Mouse (Mus musculus): ENCODE measurements around the gene Abcg1. TPM values are rescaled to one million over a fixed set of nuclear protein-coding genes. Genes with fewer than 3 reads are reported as not detected.

The Abcg1 gene
- polyA plus RNA-seq, 1 experiment from 2014 or later: 9.6 TPM

DNA sequence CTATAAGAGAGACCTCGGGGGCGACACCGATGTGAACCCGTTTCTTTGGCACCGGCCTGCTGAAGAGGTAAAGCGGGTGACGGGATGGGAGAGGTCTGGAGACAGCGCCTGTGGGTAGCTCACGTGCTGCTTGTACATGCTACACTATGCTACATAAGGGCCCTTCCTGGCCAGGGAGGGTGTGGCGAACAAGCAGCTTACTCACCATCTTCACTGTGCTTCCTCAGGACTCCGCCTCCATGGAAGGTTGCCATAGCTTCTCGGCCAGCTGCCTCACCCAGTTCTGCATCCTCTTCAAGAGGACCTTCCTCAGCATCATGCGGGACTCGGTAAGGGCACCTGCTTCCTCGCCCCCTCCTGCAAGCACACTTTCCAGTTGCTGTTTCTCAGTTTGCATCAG, 50.9 kb downstream of the Abcg1 start:
- H3K9me3 ChIP-seq (ENCODE audit: low read depth, low read length): no peaks in the 10 kb centered on the region
- H3K4me2 ChIP-seq: no peak overlapping the region
- no peak overlapping the region for H3K9ac ChIP-seq
- H3K36me3 ChIP-seq (ENCODE audit: insufficient read depth): no peaks in the 10 kb centered on the region
- H3K4me1 ChIP-seq (ENCODE audit: insufficient read depth): no peaks in the 10 kb centered on the region
- no peak overlapping the region for H3K4me3 ChIP-seq (ENCODE audit: low read depth, low read length)
- TF ChIP-seq CTCF (IDR thresholded peaks at IDR 0.05; ENCODE audit: low read depth): no peak
- ATAC-seq (ENCODE audit: insufficient read depth): no peak
- peak; percentile 17 for DNase-seq
- 85% methylated on average over 15 of the region's 15 CpGs for WGBS
- H3K27me3 ChIP-seq (ENCODE audit: insufficient read depth, low read length): no peaks in the 10 kb centered on the region
- H3K27ac ChIP-seq (ENCODE audit: low read depth): no peak overlapping the region

DNA sequence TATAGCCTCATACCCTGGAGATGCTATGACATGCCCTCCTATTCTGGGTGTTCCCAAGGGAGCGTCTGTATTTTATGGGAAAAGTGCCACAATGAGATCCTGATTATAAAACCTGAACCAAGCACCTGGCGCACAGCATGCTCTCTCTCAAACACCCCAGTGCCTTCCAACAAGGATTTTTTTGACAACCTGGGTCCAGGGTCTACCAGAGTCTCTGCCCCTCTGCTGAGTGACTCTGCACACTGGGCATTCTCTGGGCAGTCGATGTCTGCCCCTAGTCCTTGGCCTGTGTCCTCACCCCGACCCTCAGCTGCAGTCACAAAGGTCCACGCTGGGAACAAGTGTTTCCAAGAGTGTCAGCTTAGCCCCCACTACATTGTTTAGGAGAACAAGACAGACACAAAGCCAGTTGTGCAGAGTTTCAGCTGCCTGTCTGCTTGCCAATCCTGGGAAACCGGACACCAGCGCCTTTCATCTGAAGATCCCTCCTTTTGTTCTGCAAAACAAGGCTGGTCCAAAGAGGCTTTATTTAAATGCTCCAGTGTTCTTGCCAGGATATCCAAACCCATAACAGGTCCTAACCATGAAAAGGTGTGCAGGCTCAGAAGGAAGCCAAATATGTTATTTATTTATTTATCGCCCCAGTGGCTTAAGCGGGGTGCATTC, 55.8 kb downstream of the Abcg1 start:
- ATAC-seq (ENCODE audit: insufficient read depth) (no peak), DNase-seq (no peak)
- Histone ChIP-seq H3K9me3 (ENCODE audit: low read depth, low read length) (no peaks in the 10 kb centered on the region), H3K36me3 (ENCODE audit: insufficient read depth) (no peaks in the 10 kb centered on the region), H3K4me1 (ENCODE audit: insufficient read depth) (no peaks in the 10 kb centered on the region), H3K9ac (no peak overlapping the region), H3K4me3 (ENCODE audit: low read depth, low read length) (no peak overlapping the region), H3K27ac (ENCODE audit: low read depth) (no peak overlapping the region), H3K27me3 (ENCODE audit: insufficient read depth, low read length) (no peaks in the 10 kb centered on the region), H3K4me2 (no peak overlapping the region)
- WGBS: 57% methylated on average over 9 of the region's 9 CpGs
- no peak for TF ChIP-seq CTCF (IDR thresholded peaks at IDR 0.05; ENCODE audit: low read depth)

DNA sequence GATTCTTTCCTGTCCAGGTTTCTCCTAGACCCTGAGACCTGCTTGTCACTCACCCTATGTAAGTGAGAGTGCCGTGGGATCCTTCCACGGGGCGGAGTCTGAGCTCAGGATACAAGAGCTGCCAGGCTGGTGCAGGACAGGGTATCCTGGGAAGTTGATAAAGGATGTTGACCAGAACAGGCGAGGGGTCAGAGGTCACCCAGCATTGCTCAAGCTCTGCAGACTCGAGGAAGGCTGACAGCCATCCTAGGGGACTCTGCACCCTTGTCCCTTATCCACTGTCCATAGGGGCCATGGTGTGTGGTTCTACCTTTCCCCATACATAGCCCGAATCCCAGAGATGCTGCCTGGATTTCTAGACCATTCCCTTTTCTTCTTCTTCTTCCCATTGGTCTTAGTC, 58.6 kb downstream of the Abcg1 start:
- DNase-seq: no peak
- Histone ChIP-seq H3K9me3 (ENCODE audit: low read depth, low read length) (no peaks in the 10 kb centered on the region), H3K4me1 (ENCODE audit: insufficient read depth) (no peaks in the 10 kb centered on the region), H3K36me3 (ENCODE audit: insufficient read depth) (no peaks in the 10 kb centered on the region), H3K27me3 (ENCODE audit: insufficient read depth, low read length) (no peaks in the 10 kb centered on the region), H3K4me2 (no peak overlapping the region), H3K27ac (ENCODE audit: low read depth) (no peak overlapping the region), H3K9ac (no peak overlapping the region), H3K4me3 (ENCODE audit: low read depth, low read length) (no peak overlapping the region)
- WGBS: 40% methylated on average over 6 of the region's 6 CpGs
- TF ChIP-seq CTCF (IDR thresholded peaks at IDR 0.05; ENCODE audit: low read depth): no peak
- ATAC-seq (ENCODE audit: insufficient read depth): no peak

DNA sequence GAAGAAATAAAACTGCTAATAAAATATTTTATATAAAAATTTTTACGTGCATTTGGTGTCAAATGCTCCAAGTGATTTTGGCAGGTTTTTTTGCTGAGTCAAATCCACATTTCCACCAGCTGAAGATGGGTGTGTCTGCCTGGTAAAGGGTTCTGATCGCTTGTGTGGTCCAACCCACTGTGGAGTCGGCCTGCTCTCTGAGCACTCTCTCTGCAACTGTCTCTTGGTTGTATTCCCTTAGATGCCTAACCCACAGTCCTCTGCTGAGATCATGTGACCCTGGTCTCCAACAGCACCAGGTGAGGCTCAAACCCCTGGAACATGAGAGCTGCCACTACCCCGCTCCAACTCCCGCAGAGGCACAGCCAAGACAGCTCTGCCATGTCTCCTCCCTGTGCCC, 60.5 kb downstream of the Abcg1 start:
- no peak for DNase-seq
- TF ChIP-seq CTCF (IDR thresholded peaks at IDR 0.05; ENCODE audit: low read depth): no peak
- no peaks in the 10 kb centered on the region for H3K27me3 ChIP-seq (ENCODE audit: insufficient read depth, low read length)
- WGBS: 85% methylated on average over 5 of the region's 5 CpGs
- no peak overlapping the region for H3K27ac ChIP-seq (ENCODE audit: low read depth)
- H3K9ac ChIP-seq: no peak overlapping the region
- no peaks in the 10 kb centered on the region for H3K4me1 ChIP-seq (ENCODE audit: insufficient read depth)
- no peak for ATAC-seq (ENCODE audit: insufficient read depth)
- no peaks in the 10 kb centered on the region for H3K9me3 ChIP-seq (ENCODE audit: low read depth, low read length)
- no peak overlapping the region for H3K4me3 ChIP-seq (ENCODE audit: low read depth, low read length)
- no peaks in the 10 kb centered on the region for H3K36me3 ChIP-seq (ENCODE audit: insufficient read depth)
- no peak overlapping the region for H3K4me2 ChIP-seq

DNA sequence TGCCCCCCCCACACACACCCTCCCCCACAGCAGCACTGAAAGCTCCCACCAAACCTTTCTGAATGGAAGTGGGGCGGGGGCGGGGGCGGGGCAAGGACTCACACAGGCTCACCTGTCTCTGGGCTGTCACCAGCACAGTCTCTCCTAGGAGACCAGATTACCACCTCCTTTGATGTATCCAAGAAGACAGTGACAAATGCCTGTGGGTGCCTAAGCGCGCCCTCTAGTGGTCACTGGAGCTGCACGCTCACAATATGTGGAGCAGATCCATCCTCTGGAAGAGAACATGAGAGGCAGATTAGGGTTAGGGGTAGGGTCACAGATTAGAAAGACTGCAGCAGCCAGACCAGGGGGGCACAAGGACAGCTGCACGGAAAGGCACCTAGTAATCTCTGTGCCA, 62.0 kb downstream of the Abcg1 start:
- no peaks in the 10 kb centered on the region for H3K27me3 ChIP-seq (ENCODE audit: insufficient read depth, low read length)
- no peak overlapping the region for H3K27ac ChIP-seq (ENCODE audit: low read depth)
- ATAC-seq (ENCODE audit: insufficient read depth) (no peak), DNase-seq (peak; percentile 86)
- 2% methylated on average over 7 of the region's 7 CpGs for WGBS
- no peak overlapping the region for H3K9ac ChIP-seq
- no peak overlapping the region for H3K4me3 ChIP-seq (ENCODE audit: low read depth, low read length)
- H3K36me3 ChIP-seq (ENCODE audit: insufficient read depth): no peaks in the 10 kb centered on the region
- H3K4me2 ChIP-seq: no peak overlapping the region
- no peaks in the 10 kb centered on the region for H3K4me1 ChIP-seq (ENCODE audit: insufficient read depth)
- H3K9me3 ChIP-seq (ENCODE audit: low read depth, low read length): no peaks in the 10 kb centered on the region
- peak; percentile 91 for TF ChIP-seq CTCF (IDR thresholded peaks at IDR 0.05; ENCODE audit: low read depth)

DNA sequence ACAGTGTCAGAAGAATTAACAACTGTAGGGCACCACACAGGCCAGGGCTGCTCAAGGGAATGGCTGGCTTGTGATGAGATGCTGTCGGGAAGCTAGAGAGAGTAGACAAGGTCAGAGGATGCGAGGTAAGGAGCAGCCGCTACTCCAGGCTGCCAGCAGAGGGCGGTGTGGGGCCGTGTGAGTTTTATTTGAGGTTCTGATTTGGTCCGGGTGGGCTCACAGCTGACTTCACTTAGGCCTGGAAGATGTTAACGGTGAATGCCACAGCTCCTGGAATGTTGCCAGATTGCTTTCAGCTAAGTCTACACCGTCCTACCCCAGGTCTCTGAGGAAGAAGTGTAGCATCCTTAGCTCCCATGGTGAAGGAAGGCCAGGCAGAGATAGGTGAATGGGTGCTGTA, 64.5 kb downstream of the Abcg1 start:
- H3K36me3 ChIP-seq (ENCODE audit: insufficient read depth): no peaks in the 10 kb centered on the region
- no peak overlapping the region for H3K4me3 ChIP-seq (ENCODE audit: low read depth, low read length)
- H3K4me2 ChIP-seq: no peak overlapping the region
- H3K9ac ChIP-seq: no peak overlapping the region
- no peaks in the 10 kb centered on the region for H3K9me3 ChIP-seq (ENCODE audit: low read depth, low read length)
- peak; percentile 79 for DNase-seq
- no peak overlapping the region for H3K27ac ChIP-seq (ENCODE audit: low read depth)
- H3K27me3 ChIP-seq (ENCODE audit: insufficient read depth, low read length): no peaks in the 10 kb centered on the region
- 9% methylated on average over 8 of the region's 8 CpGs for WGBS
- no peaks in the 10 kb centered on the region for H3K4me1 ChIP-seq (ENCODE audit: insufficient read depth)
- ATAC-seq (ENCODE audit: insufficient read depth): no peak
- TF ChIP-seq CTCF (IDR thresholded peaks at IDR 0.05; ENCODE audit: low read depth): peak; percentile 91

DNA sequence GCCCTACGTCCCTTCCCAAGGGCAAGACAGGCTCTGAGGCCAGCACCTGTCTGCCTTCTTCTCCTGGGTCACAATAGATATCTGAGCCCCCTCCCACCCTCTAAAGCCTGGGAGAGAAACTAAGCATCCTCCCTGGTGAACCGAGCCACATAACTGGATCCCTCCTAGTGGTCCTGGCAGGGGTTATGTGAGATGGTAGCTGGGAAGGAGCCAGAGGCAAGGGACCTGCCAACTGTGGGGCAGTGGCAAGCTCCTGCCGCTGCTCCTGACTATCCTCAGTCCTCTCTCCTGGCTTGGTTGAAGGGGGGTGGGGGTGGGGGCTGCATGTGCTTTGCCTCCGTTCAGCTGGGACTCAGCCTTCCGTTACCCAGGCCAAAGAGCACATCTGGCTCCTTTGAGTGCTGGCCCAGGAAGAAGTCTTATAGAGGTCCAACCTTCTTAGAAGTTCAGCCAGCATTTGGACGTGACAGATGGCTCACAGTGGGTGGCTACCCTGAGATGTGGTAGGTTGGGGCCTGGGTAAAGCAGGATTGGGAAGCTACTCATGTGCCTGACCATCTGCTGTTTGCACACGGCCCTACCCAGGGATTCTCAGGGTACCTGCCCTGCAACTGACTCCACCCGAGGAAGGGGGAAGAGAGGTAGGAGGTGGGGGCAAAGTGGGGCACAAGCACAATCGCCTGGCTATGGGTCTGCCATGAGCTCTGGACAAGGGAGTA, 68.2 kb downstream of the Abcg1 start:
- no peaks in the 10 kb centered on the region for H3K27me3 ChIP-seq (ENCODE audit: insufficient read depth, low read length)
- DNase-seq (peak; percentile 44), ATAC-seq (ENCODE audit: insufficient read depth) (0 out of 2 replicates have a peak, but pooled peaks have one; percentile 28)
- no peaks in the 10 kb centered on the region for H3K9me3 ChIP-seq (ENCODE audit: low read depth, low read length)
- no peak for TF ChIP-seq CTCF (IDR thresholded peaks at IDR 0.05; ENCODE audit: low read depth)
- H3K4me3 ChIP-seq (ENCODE audit: low read depth, low read length): no peak overlapping the region
- no peak overlapping the region for H3K27ac ChIP-seq (ENCODE audit: low read depth)
- WGBS: 36% methylated on average over 9 of the region's 9 CpGs
- H3K4me1 ChIP-seq (ENCODE audit: insufficient read depth): no peaks in the 10 kb centered on the region
- no peaks in the 10 kb centered on the region for H3K36me3 ChIP-seq (ENCODE audit: insufficient read depth)
- H3K9ac ChIP-seq: no peak overlapping the region
- H3K4me2 ChIP-seq: no peak overlapping the region
